Comparison of ENCODE assay signal across 26 mouse cellular contexts in genomic region chr7:96754175-96754574, GRCm38 (mm10).
DNase-seq lines count a peak whose midpoint lies in the region; ATAC-seq and TF ChIP-seq lines count a peak whose summit lies in the region.
"Had no signal": no experiment of that assay in that cellular context is flagged by ENCODE, and none has a peak within 500 bp of the region (broad histone marks: within the 10 kb centered on the region; RNA-seq: fewer than 3 reads in every experiment).

No protein-coding gene starts in this region.

- H3K27me3 ChIP-seq in forebrain, embryonic 10.5 days (ENCODE audit: poor library complexity, severe bottlenecking): peaks cover 10% of the 10 kb centered on the region
- H3K27me3 ChIP-seq in forebrain, embryonic 14.5 days (replicated peaks; ENCODE audit: control insufficient read depth, insufficient read depth, low read length): no peaks in the 10 kb centered on the region
- H3K27me3 ChIP-seq in hindbrain, embryonic 14.5 days (ENCODE audit: control insufficient read depth, insufficient read depth, low read length): no peaks in the 10 kb centered on the region
- H3K27me3 ChIP-seq in hindbrain, postnatal 0 days (ENCODE audit: insufficient read depth, low read length): no peaks in the 10 kb centered on the region
- H3K27me3 ChIP-seq in embryonic facial prominence, embryonic 15.5 days: no peaks in the 10 kb centered on the region
- H3K27me3 ChIP-seq: forebrain, embryonic 13.5 days; limb, embryonic 15.5 days; liver, embryonic 15.5 days; lung, embryonic 15.5 days; megakaryocyte, embryonic 14.5 days; neural tube, embryonic 12.5 days had no signal

- 18% methylated on average over 12 of the region's 12 CpGs for WGBS in forebrain, embryonic 10.5 days
- 31% methylated on average over 12 of the region's 12 CpGs for WGBS in forebrain, embryonic 14.5 days
- 54% methylated on average over 12 of the region's 12 CpGs for WGBS in hindbrain, embryonic 14.5 days
- WGBS in hindbrain, postnatal 0 days: 49% methylated on average over 12 of the region's 12 CpGs
- 43% methylated on average over 12 of the region's 12 CpGs for WGBS in embryonic facial prominence, embryonic 15.5 days

- no peak for DNase-seq in forebrain, embryonic 10.5 days (ENCODE audit: extremely low spot score, low spot score)
- no peak for DNase-seq in forebrain, embryonic 14.5 days (ENCODE audit: low spot score)
- no peak for DNase-seq in hindbrain, embryonic 14.5 days (ENCODE audit: low spot score)
- DNase-seq in hindbrain, postnatal 0 days (ENCODE audit: low spot score): no peak
- peak; percentile 11 for DNase-seq in T-cell, adult 2 months (ENCODE audit: low spot score)
- DNase-seq in retina, postnatal 1 day: no peak
- DNase-seq: adrenal gland, postnatal 14 days; cerebellum, adult 8-10 months; cerebellum, postnatal 36 days; embryo, embryonic 11 days; gastrocnemius, postnatal 25 days; heart, adult 18-20 months; heart, postnatal 4 days; kidney, adult 18-20 months; left cerebral cortex, postnatal 4 days; lung, postnatal 36 days; right cerebral cortex, postnatal 25 days; spleen, adult 18-20 months; thymus, postnatal 25 days had no signal

- no peak overlapping the region for H3K9ac ChIP-seq in forebrain, embryonic 14.5 days (ENCODE audit: low read length)
- no peak overlapping the region for H3K9ac ChIP-seq in hindbrain, embryonic 14.5 days
- no peak overlapping the region for H3K9ac ChIP-seq in hindbrain, postnatal 0 days (replicated peaks; ENCODE audit: low read length)
- H3K9ac ChIP-seq in embryonic facial prominence, embryonic 15.5 days: no peak overlapping the region
- H3K9ac ChIP-seq: forebrain, embryonic 13.5 days; limb, embryonic 15.5 days; liver, embryonic 15.5 days; lung, embryonic 15.5 days; neural tube, embryonic 12.5 days had no signal

- H3K9me3 ChIP-seq in forebrain, embryonic 10.5 days: no peaks in the 10 kb centered on the region
- H3K9me3 ChIP-seq in forebrain, embryonic 14.5 days (replicated peaks; ENCODE audit: control insufficient read depth, low read length): no peaks in the 10 kb centered on the region
- no peaks in the 10 kb centered on the region for H3K9me3 ChIP-seq in hindbrain, embryonic 14.5 days (ENCODE audit: control insufficient read depth, low read length)
- no peaks in the 10 kb centered on the region for H3K9me3 ChIP-seq in hindbrain, postnatal 0 days (ENCODE audit: low read length)
- no peaks in the 10 kb centered on the region for H3K9me3 ChIP-seq in embryonic facial prominence, embryonic 15.5 days (replicated peaks)
- H3K9me3 ChIP-seq: forebrain, embryonic 13.5 days; limb, embryonic 15.5 days; liver, embryonic 15.5 days; lung, embryonic 15.5 days; megakaryocyte, embryonic 14.5 days; neural tube, embryonic 12.5 days had no signal

- no peak for ATAC-seq in forebrain, embryonic 14.5 days
- ATAC-seq in hindbrain, embryonic 14.5 days (ENCODE audit: low FRiP score): no peak
- no peak for ATAC-seq in hindbrain, postnatal 0 days
- no peak for ATAC-seq in embryonic facial prominence, embryonic 15.5 days (ENCODE audit: insufficient number of reproducible peaks, low FRiP score, low TSS enrichment, low read depth)
- ATAC-seq: forebrain, embryonic 13.5 days had no signal

- H3K27ac ChIP-seq in forebrain, embryonic 10.5 days: peak overlapping the region; percentile 46; the same call in 1 of the 2 replicates
- H3K27ac ChIP-seq in forebrain, embryonic 14.5 days (ENCODE audit: low read depth, low read length): no peak overlapping the region
- peak overlapping the region; percentile 24; the same call in 1 of the 2 replicates for H3K27ac ChIP-seq in hindbrain, embryonic 14.5 days
- H3K27ac ChIP-seq in hindbrain, postnatal 0 days: no peak overlapping the region
- no peak overlapping the region for H3K27ac ChIP-seq in embryonic facial prominence, embryonic 15.5 days (replicated peaks)
- H3K27ac ChIP-seq: forebrain, embryonic 13.5 days; limb, embryonic 15.5 days; liver, embryonic 15.5 days; neural tube, embryonic 12.5 days had no signal

- H3K4me3 ChIP-seq in forebrain, embryonic 10.5 days: no peak overlapping the region
- H3K4me3 ChIP-seq in forebrain, embryonic 14.5 days (ENCODE audit: low read depth, low read length): no peak overlapping the region
- H3K4me3 ChIP-seq in hindbrain, embryonic 14.5 days (replicated peaks; ENCODE audit: low read length): no peak overlapping the region
- H3K4me3 ChIP-seq in hindbrain, postnatal 0 days (ENCODE audit: low read length): no peak overlapping the region
- no peak overlapping the region for H3K4me3 ChIP-seq in embryonic facial prominence, embryonic 15.5 days (replicated peaks)
- H3K4me3 ChIP-seq: forebrain, embryonic 13.5 days; limb, embryonic 15.5 days; liver, embryonic 15.5 days; lung, embryonic 15.5 days; megakaryocyte, embryonic 14.5 days; neural tube, embryonic 12.5 days had no signal

- no peak overlapping the region for H3K4me2 ChIP-seq in forebrain, embryonic 14.5 days (ENCODE audit: low read length)
- H3K4me2 ChIP-seq in hindbrain, embryonic 14.5 days (replicated peaks): no peak overlapping the region
- H3K4me2 ChIP-seq in hindbrain, postnatal 0 days (ENCODE audit: low read depth, low read length): no peak overlapping the region
- H3K4me2 ChIP-seq in embryonic facial prominence, embryonic 15.5 days (replicated peaks): 0 out of 2 replicates have a peak overlapping the region, but pooled peaks have one; percentile 0
- H3K4me2 ChIP-seq: forebrain, embryonic 13.5 days; limb, embryonic 15.5 days; liver, embryonic 15.5 days; lung, embryonic 15.5 days; neural tube, embryonic 12.5 days had no signal

- H3K36me3 ChIP-seq in forebrain, embryonic 10.5 days (replicated peaks): peaks cover 17% of the 10 kb centered on the region
- H3K36me3 ChIP-seq in forebrain, embryonic 14.5 days (ENCODE audit: control insufficient read depth, insufficient read depth, low read length): no peaks in the 10 kb centered on the region; the same call in 1 of the 2 replicates
- no peaks in the 10 kb centered on the region for H3K36me3 ChIP-seq in hindbrain, embryonic 14.5 days (replicated peaks; ENCODE audit: control insufficient read depth, insufficient read depth)
- no peaks in the 10 kb centered on the region for H3K36me3 ChIP-seq in hindbrain, postnatal 0 days (ENCODE audit: insufficient read depth, low read length)
- no peaks in the 10 kb centered on the region for H3K36me3 ChIP-seq in embryonic facial prominence, embryonic 15.5 days
- H3K36me3 ChIP-seq: limb, embryonic 15.5 days; liver, embryonic 15.5 days; lung, embryonic 15.5 days; neural tube, embryonic 12.5 days had no signal

- peaks cover 48% of the 10 kb centered on the region for H3K4me1 ChIP-seq in forebrain, embryonic 10.5 days
- peaks cover 23% of the 10 kb centered on the region for H3K4me1 ChIP-seq in forebrain, embryonic 14.5 days (ENCODE audit: control insufficient read depth, insufficient read depth, low read length)
- H3K4me1 ChIP-seq in hindbrain, embryonic 14.5 days (replicated peaks; ENCODE audit: control insufficient read depth, insufficient read depth, low read length): peaks cover 14% of the 10 kb centered on the region
- 0 out of 2 replicates have a peak, but pooled peaks cover 5% of the 10 kb centered on the region for H3K4me1 ChIP-seq in hindbrain, postnatal 0 days (ENCODE audit: insufficient read depth, low read length)
- H3K4me1 ChIP-seq in embryonic facial prominence, embryonic 15.5 days: peaks cover 28% of the 10 kb centered on the region
- H3K4me1 ChIP-seq: liver, embryonic 15.5 days; megakaryocyte, embryonic 14.5 days had no signal

- no peak for TF ChIP-seq CTCF in hindbrain, postnatal 0 days (IDR thresholded peaks at IDR 0.05; ENCODE audit: low read depth)

Comparison
In these comparisons a context has a peak if more than half of its experiments do, and no peak if none do; other contexts are left out.
1. H3K27ac ChIP-seq: peak in forebrain, embryonic 10.5 days (single experiment) and hindbrain, embryonic 14.5 days (single experiment); none in forebrain, embryonic 14.5 days (single experiment), hindbrain, postnatal 0 days (single experiment) and embryonic facial prominence, embryonic 15.5 days (single experiment).